Mouse (Mus musculus) testis, postnatal 10 days (tissue): ENCODE results near the gene Trim2.

Source experiments
- DNase-seq: peaks from one replicate; pipeline ENCODE4 v3.0.0; 2021; ENCODE audit warnings: low spot score

Gene Trim2

GRCm38 (mm10) chr3:84306777-84307176, at the start of gene Trim2:
TSS of gene Trim2 (minus strand) at chr3:84306877.
- no peak for DNase-seq

DNA sequence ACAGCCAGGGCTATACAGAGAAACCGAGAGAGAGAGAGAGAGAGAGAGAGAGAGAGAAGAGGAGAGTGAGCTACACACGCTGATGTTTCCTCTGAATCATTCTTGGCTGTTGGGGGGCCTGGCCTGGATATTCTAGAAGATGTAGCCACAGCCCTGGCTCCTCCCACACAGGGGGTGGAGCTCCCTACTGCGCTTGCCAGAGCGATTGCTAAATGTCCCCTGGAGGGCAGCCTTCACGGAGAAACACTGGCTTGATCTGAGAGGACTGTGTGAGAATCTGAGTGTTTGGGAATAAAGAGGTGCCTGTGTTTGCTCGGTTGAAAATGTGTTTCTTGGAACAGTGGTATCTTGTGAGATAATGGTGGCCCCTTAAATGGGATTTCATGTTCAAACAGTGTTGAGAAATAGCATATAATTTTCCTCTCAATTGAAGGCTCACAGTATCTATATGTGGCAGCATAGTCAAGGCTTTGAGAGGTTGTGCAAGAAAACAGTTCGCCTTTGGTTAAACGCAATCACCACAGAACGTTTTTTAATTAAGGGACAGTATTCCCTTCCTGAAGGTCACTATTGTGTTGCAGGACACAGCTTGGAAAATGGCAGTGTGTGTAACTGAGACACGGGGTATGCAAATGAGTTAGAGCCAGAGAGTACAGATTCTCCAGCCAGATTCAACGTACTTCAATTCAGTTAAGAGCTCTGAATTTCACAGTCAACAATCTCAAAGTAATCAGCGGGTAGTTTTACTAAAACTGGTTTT, 49.4 kb upstream of the Trim2 start:
- peak; percentile 73 for DNase-seq

DNA sequence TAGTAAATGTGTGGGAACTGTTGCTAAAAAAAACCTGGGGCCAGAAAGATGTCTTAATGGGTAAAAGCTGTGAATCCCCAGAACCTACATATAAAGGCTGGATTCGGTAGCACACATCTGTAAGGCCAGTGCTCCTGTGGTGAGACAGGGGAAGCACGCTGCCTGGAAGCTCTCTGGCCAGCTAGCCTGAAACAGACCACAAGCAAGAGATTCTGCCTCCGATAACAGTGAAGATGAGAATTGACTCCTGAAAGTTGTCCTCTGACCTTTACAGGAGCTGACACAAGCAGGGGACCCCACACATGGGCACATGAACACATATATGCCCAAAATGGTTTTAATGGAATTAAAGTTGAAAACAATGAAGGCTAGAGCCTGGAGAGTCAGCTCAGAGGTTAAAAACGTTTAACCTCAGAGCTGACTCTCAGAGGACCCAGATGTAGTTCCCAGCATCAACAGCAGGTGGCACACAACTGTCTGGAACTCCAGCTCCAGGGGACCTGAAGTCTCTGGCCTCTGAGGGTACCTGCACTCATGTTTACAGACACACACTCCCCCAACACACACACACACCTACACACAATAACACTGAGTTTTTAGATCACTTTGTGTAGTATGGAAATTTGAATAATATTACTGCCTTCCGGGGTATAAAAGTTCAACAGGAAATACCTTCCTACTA, 45.8 kb upstream of the Trim2 start:
- peak; percentile 91 for DNase-seq

- no peak for DNase-seq
Observed at GRCm38 (mm10) chr3:84350311-84350710, 43.6 kb upstream of the Trim2 start.

DNA sequence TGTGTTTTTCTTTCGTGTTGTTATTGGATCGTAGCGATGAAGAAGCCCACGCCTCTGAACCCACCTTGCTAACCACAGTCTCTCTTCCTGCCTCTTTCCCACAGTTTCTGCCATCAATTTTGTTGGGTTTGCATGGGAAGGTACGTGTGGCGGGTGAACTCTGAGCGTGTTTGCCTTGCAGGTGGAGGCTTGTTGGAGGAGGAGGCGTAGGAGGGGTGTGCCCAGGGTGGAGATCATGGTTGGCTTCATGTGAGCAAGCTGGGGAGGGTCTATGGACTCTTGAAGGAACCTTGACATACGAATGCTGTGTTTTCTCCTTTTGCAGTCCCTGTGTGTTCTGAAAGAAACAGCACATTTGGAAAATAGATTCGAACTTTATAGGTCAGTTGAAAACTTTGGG, 43.1 kb upstream of the Trim2 start:
- no peak for DNase-seq

DNA sequence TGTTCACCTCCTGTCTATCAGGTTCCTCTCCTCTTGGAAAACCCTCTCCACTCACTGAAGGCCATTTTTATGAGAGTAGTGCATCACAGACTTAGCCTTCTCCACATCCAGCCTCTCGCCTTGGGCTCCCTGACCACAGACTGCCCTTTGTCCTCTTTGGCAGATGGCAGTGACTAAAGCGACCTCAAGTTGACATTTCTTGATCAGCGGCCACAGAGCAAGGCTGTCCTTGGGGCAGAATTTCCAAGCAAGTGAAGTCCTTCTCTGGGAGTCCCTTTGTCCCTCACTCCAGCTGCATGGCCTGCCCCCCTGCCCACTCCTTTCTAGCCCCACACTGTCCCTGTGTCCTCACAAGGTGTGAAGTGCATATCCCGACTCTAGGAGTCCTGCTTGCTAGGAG, 40.7 kb upstream of the Trim2 start:
- no peak for DNase-seq

DNA sequence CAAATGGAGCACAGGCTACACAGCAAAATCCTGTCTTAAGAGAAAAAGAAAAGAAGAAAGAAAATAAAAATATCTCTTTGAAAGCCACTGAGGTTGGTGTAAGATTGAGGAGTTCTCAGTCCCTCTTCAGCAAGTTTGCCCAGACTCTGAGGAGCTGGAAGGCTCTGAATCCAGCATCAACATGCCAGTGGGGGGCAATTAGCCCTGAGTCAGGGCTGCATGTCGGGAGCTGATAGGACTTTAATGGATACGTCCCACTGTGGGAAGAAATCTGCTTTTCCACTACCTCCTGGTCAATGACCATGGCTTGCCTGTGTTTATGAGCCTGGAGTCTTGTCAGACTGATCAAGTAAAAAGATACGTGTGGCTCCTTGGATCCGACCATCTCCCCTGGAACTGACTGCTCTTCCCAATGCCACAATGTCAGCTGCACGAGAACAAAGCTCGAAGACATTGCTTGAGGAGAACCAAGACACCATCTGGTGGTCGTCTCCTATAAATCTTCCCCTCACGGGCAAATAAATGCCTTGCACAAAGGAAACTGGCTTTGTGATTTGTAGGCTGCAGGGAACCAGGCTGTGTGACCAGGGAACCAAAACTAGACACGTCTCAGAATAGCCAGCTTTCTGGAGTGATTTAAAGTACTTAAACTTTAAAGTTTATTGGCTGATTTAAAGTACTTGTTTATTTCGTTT, 39.9 kb upstream of the Trim2 start:
- DNase-seq, result no peak

- DNase-seq, result peak; percentile 62
Observed at GRCm38 (mm10) chr3:84345646-84345980, 38.9 kb upstream of the Trim2 start.

- peak; percentile 87 for DNase-seq
Observed at GRCm38 (mm10) chr3:84344725-84345645, 38.3 kb upstream of the Trim2 start.

DNA sequence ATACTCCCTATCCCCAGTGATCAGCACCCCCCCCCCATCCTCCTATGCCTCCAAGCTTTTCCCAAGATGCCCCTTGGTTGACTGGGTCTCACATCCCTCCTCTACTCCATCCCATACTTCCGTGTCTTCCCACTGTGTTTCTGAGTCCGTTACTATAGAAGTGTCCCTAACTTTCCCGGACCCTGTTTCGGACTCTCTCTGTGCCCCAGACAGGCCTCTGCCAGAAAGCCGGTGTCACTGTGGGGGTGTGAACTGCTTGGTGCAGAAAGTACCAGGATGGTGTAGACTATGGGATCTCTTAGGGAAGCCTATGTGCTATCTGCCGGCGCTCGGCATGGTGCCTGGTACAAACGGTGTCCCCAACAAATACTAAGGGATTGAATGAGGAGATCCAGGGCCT, 36.4 kb upstream of the Trim2 start:
- no peak for DNase-seq

GRCm38 (mm10) chr3:84341811-84342210, 35.1 kb upstream of the Trim2 start:
- DNase-seq, result no peak

GRCm38 (mm10) chr3:84337585-84337984, 30.9 kb upstream of the Trim2 start:
- DNase-seq, result no peak

DNA sequence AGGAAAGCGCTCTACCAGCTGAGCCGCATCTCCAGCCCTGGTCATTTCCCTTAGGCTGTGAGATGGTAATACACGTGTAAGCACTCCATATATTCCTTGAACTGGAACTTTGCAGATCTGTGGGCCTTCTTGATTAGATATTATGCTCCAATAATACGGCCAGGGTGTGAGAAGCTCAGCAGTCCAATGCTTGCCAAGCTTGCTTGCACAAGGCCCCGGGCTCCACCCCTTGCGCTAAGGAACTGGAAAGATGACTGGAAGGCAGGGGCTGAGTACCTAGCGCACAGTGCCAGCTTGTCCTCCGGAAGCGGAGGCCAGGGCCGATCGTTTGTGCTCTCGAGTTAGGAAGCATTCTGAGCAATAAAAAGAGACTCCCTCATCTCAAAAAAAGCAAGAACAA, 29.7 kb upstream of the Trim2 start:
- no peak for DNase-seq

DNA sequence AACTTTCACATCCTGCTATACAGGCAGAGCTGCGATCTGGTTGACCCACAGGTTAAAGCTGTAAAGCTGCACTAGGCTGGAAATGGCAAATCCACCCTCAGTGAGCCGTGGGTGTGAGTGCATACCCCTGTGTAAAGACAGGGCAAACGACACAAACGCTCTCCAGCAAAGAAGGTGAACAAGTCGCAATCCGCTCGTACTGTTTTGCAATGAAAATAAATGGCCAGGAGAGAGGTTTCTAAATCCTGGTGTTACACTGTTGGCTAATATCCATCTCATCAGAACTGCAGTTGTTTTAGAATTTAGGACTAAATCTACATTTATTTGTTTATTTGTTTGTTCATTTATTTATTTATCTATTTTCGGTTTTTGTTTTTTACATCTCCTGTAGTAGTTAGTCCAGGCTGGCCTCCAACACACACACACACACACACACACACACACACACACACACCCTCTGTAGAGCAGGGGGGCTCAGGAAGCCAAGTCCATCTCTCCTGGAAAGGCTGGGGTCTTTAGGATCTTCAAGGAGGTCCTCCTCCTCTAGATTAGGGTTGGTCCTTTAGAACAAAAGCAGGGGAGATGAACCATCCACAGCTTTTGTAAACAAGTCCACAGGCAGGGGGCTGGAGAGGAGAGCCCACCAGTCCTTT, 28.9 kb upstream of the Trim2 start:
- no peak for DNase-seq

- no peak for DNase-seq
Observed at GRCm38 (mm10) chr3:84334771-84335420, 28.2 kb upstream of the Trim2 start.

- peak; percentile 83 for DNase-seq
Observed at GRCm38 (mm10) chr3:84333400-84334349, 27.0 kb upstream of the Trim2 start.

DNA sequence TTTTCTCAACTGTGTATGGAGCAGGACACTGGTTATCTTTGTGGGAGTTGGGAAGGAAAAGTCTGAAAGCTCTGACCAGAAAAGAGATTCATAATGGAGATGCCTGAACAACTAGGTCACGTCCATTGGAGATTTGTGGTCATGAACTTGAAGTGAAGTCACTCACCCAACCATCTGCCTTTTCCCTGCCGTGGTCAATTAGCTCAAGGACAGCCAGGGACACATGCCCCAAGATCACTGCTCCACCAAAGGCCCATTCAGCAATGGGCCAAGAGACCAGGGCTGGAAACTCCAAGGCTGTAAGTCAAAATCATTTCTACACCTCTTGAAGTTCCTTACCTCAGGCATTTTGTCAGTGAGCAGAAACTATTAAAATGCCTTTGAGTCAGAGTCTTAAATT, 23.5 kb upstream of the Trim2 start:
- no peak for DNase-seq

DNA sequence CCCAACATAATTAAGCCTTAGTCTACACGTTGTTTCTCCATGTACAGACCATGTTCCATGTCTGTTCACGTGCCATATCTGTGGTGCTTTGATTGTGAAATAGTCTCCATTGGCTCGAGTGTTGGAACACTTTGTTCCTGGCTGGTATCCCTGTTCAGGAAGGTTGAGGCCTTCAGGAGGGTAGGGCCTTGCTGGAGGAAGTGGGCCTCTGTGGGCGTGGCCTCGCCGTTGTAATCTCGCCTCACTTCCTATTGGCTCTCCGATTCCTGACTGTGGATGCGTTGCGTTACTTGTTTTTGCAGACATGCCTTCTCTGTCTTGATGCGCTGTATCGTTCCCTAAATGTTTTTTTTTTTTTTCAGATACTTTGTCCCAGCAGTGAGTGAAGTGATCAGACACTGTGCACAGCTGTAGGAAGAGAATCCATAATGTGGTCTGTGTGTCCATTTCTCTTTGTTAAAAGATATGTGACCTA, 18.3 kb upstream of the Trim2 start:
- DNase-seq, result no peak

- no peak for DNase-seq
Observed at GRCm38 (mm10) chr3:84324478-84324877, 17.8 kb upstream of the Trim2 start.

DNA sequence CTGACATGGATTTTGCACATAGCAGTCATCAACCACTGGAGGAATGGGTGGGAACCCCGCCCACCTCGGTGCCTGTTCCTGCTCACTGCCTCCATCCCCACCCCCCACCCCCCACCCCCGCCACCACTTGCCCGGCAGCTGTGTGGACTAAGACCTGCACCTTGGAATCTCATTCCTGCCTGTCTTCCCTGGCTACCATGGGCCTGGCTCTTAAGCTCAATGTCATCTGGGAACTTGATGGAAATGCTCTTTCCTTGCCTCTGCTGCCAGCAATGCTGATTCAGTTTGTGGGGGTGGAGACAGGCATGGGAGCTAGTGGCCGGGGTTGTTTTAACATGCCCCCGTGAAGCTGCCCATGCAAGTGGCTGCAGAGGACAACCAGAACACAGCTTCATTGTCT, 17.3 kb upstream of the Trim2 start:
- no peak for DNase-seq
